Mouse (Mus musculus) spleen, postnatal 14 days (tissue): ENCODE results near the gene Ephb2.

Source experiments
- DNase-seq, 2 experiments: peaks; one replicate each; pipeline ENCODE4 v3.0.0; 2021 to 2022; ENCODE audit warnings: low spot score in 2 of 2

Gene Ephb2

DNA sequence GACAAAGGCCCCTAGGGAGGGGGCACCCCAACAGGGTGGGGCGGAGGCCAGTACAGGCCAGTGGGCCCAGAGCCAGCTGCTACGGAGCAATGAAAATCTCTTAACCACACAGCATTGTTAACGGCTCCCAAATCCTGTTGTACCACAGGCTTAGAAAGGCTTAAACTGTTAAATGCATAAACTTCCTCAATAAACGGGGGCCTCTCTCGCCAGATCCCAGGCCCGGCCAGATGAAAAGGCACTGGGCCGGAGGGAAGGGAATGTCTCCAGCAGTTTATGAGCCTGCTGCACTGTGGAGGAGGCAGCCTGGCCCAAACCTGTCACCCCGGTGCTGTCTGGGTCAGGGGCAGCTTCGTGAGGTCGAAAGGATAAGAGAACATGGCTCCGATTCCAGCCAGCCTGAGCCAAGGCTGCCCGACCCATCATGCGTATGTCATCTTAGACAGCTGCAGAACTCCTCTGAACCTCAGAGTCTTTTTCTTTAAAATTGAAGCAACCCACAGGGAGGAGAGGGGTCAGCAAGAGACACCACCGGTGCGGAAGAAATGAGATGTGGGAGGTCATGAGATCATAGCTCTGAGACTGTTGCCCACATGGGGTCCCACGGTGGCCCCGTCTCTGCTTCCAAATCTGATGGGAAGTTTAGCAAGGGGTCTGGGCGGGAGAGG, 73.9 kb downstream of the Ephb2 start:
- DNase-seq, result no peak

DNA sequence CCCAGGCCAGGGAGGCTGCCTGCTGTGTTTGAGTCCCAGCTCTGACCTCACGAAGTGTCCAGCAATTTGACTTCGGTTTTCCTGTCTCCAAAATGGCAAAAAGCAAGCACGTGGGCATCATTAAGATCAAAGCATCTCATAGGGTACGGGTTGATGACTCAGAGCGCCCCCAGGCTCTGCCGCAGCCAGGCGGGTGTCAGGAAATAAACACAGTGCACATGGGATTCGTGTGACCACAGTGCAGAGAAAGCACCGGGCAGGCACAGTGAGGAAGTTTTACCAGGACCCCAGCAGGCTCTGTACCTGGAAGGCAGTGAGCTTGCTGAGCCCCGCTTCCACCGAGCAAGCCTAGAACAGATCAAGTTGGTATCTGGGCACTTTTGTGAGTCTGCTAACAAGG, 74.9 kb downstream of the Ephb2 start:
- DNase-seq, result no peak

- no peak for DNase-seq
Measured at GRCm38 (mm10) chr4:136757096-136757495, 78.7 kb downstream of the Ephb2 start.

GRCm38 (mm10) chr4:136756486-136756885, 79.3 kb downstream of the Ephb2 start:
- DNase-seq, result no peak

- no peak for DNase-seq
Measured at GRCm38 (mm10) chr4:136755364-136755811, 80.4 kb downstream of the Ephb2 start.

- no peak for DNase-seq
Measured at GRCm38 (mm10) chr4:136754256-136754655, 81.5 kb downstream of the Ephb2 start.

DNA sequence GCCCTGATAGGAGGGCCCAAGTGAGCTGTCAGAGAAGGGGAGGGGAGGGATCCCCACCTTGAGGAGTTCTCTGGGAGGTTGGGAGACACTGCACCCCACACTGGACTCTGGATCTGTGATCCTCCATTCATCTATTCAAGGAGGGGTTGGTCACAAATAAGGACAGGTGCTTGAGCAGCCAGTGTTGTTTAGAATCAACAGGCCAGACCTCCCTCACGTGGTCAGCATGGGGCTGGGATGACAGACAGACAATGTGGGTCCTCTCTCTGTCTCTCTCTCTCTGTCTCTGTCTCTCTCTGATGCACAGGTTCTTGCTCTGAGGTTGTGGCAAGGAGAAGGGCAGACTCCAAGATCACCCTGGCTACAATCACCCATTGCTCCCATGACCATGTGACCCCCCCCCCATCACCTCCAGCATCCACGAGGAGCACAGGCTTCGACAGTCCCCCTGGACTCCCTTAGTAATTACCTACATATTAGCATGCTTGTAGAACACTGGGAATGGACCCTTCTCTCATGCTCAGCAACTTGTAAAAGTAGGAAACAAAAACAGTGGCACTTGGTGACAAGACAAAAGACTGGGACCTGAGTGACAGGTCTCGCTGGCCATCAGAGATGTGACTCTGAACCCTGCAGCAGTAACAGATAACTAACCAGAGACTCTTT, 84.3 kb downstream of the Ephb2 start:
- DNase-seq, result no peak

GRCm38 (mm10) chr4:136750578-136751338, 85.0 kb downstream of the Ephb2 start:
- DNase-seq, result no peak

GRCm38 (mm10) chr4:136749851-136750577, 85.8 kb downstream of the Ephb2 start:
- DNase-seq, result no peak

- no peak for DNase-seq
Measured at GRCm38 (mm10) chr4:136749431-136749830, 86.4 kb downstream of the Ephb2 start.

GRCm38 (mm10) chr4:136748842-136749392, 86.9 kb downstream of the Ephb2 start:
- no peak for DNase-seq

DNA sequence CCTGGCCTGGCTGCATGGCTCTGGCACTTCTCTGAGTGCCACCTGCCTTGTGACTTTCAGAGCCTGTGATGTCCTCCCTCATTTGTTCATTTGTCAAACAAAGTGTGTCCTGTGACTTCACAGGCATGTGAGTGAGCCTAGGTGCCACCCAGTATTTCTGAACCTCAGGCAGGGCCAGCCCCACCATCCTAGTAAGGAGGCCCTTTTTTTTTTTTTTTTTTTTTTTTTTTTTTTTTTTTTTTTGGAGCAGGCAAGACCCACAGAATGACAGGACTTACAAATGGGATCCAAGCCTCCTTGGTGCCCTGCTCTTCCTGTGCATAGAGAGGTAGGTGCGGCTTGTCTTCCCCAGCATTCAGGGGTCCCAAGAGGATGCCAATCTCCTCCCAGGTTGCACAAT, 89.3 kb downstream of the Ephb2 start:
- DNase-seq, result no peak

- no peak for DNase-seq
Measured at GRCm38 (mm10) chr4:136742677-136743076, 93.1 kb downstream of the Ephb2 start.

DNA sequence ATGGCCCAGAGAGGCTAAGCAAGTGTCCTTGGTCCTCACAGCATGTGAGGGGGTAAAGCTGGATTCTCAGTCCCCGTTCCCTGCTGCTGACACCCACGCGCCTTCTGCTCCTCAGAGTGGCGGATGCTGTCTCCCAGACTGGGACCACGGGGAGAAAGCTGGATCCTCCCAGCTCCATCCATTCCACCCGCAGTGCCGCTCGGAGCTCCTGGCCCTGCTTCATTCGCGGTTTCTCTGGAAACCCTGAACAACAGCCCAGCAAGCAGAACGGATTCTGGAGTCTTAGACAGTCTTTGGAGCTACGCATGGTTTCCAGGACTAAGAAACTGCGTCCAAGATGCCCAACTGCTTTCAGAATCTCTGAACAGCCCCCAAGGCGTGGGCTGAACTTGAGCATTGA, 93.9 kb downstream of the Ephb2 start:
- DNase-seq, result no peak

GRCm38 (mm10) chr4:136740963-136741362, 94.8 kb downstream of the Ephb2 start:
- no peak for DNase-seq

GRCm38 (mm10) chr4:136739189-136739588, 96.6 kb downstream of the Ephb2 start:
- no peak for DNase-seq

DNA sequence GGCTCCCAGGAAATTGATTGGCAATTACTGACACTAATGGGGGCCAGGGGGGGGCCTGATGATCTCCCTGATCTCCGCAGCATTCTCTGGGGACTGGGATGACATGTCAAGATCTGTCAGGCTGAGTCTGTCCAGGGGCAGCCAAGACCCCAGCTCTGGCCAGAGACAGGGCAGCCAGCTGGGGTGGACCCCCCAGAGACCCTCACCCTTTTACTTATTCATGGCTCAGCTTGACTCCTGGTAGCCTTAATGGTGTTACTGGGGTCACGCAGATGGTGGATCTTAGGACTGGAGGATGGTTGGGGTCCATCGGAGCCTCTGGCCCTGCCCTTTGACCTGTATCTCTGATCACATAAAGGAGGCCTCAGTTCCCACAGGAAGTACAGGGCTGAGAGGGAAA, 97.5 kb downstream of the Ephb2 start:
- no peak for DNase-seq

DNA sequence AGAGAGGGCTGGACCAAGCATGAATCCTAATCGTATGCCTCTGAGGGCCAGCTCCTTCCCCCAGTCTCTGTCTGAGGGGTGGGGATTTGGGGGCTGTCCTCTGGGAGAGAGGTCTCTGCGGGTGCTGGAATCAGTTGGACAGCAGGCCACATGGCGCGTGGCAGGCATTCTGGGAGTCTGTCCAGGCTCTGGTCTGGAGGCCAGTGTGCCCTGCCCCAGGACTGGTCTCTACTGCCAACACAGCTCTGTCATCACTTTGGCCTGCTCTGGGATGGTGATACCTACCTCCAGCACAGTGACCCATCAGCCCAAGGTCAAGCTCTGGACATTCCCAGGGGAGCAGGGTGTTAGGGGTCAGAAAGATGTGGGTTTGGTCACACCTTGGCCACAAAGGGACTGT, 99.9 kb downstream of the Ephb2 start:
- DNase-seq, result no peak

DNA sequence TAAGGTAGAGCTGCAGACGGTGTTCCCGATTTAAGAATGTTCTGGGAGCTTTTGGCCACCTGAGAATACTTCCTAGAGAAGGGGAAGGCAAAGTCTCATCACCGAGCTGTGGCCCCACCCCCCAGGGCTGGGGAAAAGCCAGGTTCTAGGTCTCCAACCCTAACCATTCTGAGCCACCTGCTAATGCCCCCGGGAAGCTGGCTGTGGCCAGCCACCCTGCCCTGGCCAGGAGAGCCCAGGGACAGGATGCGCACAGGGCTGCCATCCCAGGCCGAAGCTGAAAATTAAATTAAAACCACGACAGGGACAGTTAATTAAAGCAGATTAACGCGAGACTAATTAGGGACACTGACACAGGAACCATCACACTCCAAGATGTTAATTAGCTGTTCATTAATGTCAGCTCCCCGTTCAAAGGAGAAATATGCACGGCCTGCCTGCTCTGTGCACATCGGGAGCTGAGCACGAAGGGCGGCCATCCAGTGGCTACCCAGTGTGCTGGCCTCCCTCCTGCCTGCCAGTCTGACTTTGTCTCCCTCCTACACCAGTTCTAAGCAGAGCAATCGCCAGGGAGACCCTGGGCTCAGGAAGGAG, 101.5 kb downstream of the Ephb2 start:
- no peak for DNase-seq

DNA sequence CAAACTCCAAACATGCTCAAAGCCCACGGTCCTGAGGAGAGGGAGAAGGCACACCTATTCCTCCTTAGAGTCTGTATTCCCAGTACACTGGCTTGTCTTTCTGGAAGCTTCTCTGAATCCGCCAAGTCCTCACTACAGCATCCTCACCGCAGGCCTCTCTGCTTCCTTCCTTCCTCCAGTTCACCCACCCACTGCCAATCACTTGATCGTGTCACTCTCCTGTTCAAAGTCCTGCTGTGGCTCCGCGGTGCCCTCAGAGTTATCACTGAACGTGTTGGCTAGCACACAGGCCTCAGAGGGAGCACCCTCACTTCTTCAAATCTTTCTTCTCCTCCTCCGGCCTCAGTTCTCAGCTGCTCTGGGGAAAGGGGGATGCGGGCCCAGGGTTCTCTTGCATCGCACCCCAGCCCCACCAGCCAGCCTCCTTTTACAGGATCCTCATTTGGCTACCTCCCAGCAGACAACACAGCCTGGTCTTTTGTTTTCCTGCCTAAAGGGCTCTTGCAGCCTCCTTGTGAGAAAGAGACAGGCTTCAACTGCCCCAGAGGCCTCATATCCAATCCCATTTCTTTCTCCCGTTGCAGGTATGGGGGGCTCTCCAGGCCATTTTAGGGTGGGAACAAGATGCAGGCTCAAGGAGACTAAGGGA, 102.4 kb downstream of the Ephb2 start:
- DNase-seq, result no peak

- DNase-seq, result no peak
Measured at GRCm38 (mm10) chr4:136732536-136733121, 103.2 kb downstream of the Ephb2 start.
